In genomic region chr19:43614341-43615073, GRCm38 (mm10) we compare ENCODE assay signal across 8 mouse cellular contexts. TPM values are rescaled to one million over a fixed set of nuclear protein-coding genes. Genes with fewer than 3 reads are reported as not detected.
A peak's percentile ranks its signal among the peaks of the same experiment; 100 is the strongest.
DNase-seq lines count a peak whose midpoint lies in the region; ATAC-seq and TF ChIP-seq lines count a peak whose summit lies in the region.

No protein-coding gene starts in this region.

- H3K9me3 ChIP-seq in forebrain, embryonic 12.5 days, result no peaks in the 10 kb centered on the region
- no peaks in the 10 kb centered on the region for H3K9me3 ChIP-seq in limb, embryonic 12.5 days

- peaks cover 48% of the 10 kb centered on the region for H3K27me3 ChIP-seq in spleen, adult 2 months (ENCODE audit: control insufficient read depth, insufficient read depth, low read length)
- H3K27me3 ChIP-seq in forebrain, embryonic 12.5 days, result peaks cover 91% of the 10 kb centered on the region
- H3K27me3 ChIP-seq in limb, embryonic 12.5 days, result peaks cover 100% of the 10 kb centered on the region

- peaks cover 17% of the 10 kb centered on the region for H3K4me1 ChIP-seq in spleen, adult 2 months (ENCODE audit: control insufficient read depth, insufficient read depth, insufficient read length)
- peaks cover 70% of the 10 kb centered on the region for H3K4me1 ChIP-seq in forebrain, embryonic 12.5 days
- H3K4me1 ChIP-seq in limb, embryonic 12.5 days (replicated peaks), result peaks cover 46% of the 10 kb centered on the region

- no peaks in the 10 kb centered on the region for H3K36me3 ChIP-seq in spleen, adult 2 months (ENCODE audit: control insufficient read depth, insufficient read depth, low read length)
- H3K36me3 ChIP-seq in forebrain, embryonic 12.5 days (replicated peaks), result no peaks in the 10 kb centered on the region
- no peaks in the 10 kb centered on the region for H3K36me3 ChIP-seq in limb, embryonic 12.5 days

- peak overlapping the region; percentile 47; the same call in 1 of the 2 replicates for H3K4me3 ChIP-seq in spleen, adult 2 months (ENCODE audit: extremely low read depth, insufficient read depth, insufficient read length)
- H3K4me3 ChIP-seq in forebrain, embryonic 12.5 days (replicated peaks), result peak overlapping the region; percentile 46
- peak overlapping the region; percentile 40 for H3K4me3 ChIP-seq in limb, embryonic 12.5 days (replicated peaks)

- H3K9ac ChIP-seq in forebrain, embryonic 12.5 days, result peak overlapping the region; percentile 58
- H3K9ac ChIP-seq in limb, embryonic 12.5 days (replicated peaks), result peak overlapping the region; percentile 34

- H3K4me2 ChIP-seq in forebrain, embryonic 12.5 days, result peak overlapping the region; percentile 68
- H3K4me2 ChIP-seq in limb, embryonic 12.5 days, result peak overlapping the region; percentile 58

- ATAC-seq in forebrain, embryonic 12.5 days (ENCODE audit: low FRiP score), result no peak
- no peak for ATAC-seq in limb, embryonic 12.5 days (ENCODE audit: insufficient number of reproducible peaks, insufficient read depth, low FRiP score, low TSS enrichment, low read depth)

- TF ChIP-seq POLR2A in spleen, adult 2 months (IDR thresholded peaks at IDR 0.05; ENCODE audit: low read depth, low read length), result no peak

- TF ChIP-seq CTCF in spleen, adult 2 months (IDR thresholded peaks at IDR 0.05; ENCODE audit: extremely low read depth, insufficient read depth, insufficient read length, insufficient replicate concordance), result no peak

- no peak overlapping the region for H3K27ac ChIP-seq in spleen, adult 2 months (ENCODE audit: insufficient read depth, low read length)
- H3K27ac ChIP-seq in forebrain, embryonic 12.5 days, result peak overlapping the region; percentile 90; the same call in 1 of the 2 replicates
- no peak overlapping the region for H3K27ac ChIP-seq in limb, embryonic 12.5 days

- 2% methylated on average over 91 of the region's 92 CpGs for WGBS in spleen, adult 2 months
- WGBS in forebrain, embryonic 12.5 days, result under 1% methylated on average over 80 of the region's 92 CpGs
- under 1% methylated on average over 75 of the region's 92 CpGs for WGBS in limb, embryonic 12.5 days

- no peak for DNase-seq in spleen, adult 2 months (ENCODE audit: low read depth in 1 of 2, low spot score in 2 of 2)
- no peak for DNase-seq in spleen, postnatal 36 days (ENCODE audit: low spot score in 2 of 2)
- DNase-seq in retina, embryonic 14.5 days (ENCODE audit: low spot score), result peak; percentile 60
- DNase-seq in adrenal gland, adult 8-10 months, result no peak
- no peak for DNase-seq in right cerebral cortex, adult 2 months (ENCODE audit: low spot score in 2 of 2)
- no peak for DNase-seq in adrenal gland, postnatal 25 days

RNA-seq across cellular contexts. Expression of gene Nkx2-3, which starts 2.4 kb away (rescaled TPM):
- polyA plus RNA-seq in spleen, adult 2 months (2012; rRNA removed), result 7.4 and 11.6 TPM in 2 replicates
- 6.3 and 8.3 TPM in 2 replicates for polyA plus RNA-seq in forebrain, embryonic 12.5 days (2016; fragmentation: Nextera tagmentation; extraction: Ambion mirVana)
- polyA plus RNA-seq in limb, embryonic 12.5 days (2016; fragmentation: Nextera tagmentation; extraction: Ambion mirVana), result not detected in 2 replicates
- total RNA-seq in adrenal gland, adult 8-10 months (2022), result not detected
- total RNA-seq in adrenal gland, postnatal 25 days (2021), result not detected in 2 replicates
